Mouse (Mus musculus) kidney, adult 9 months (tissue): ENCODE measurements around the gene Gm11634.
"Not testable (repeated sequence)": the region's sequence is repeated elsewhere in the genome, so short reads cannot be mapped to it uniquely, and the experiment has no call there.

ENCODE experiments used
- DNase-seq: peaks from one replicate; pipeline ENCODE4 v3.0.0; 2022

Gm11634 gene

DNA sequence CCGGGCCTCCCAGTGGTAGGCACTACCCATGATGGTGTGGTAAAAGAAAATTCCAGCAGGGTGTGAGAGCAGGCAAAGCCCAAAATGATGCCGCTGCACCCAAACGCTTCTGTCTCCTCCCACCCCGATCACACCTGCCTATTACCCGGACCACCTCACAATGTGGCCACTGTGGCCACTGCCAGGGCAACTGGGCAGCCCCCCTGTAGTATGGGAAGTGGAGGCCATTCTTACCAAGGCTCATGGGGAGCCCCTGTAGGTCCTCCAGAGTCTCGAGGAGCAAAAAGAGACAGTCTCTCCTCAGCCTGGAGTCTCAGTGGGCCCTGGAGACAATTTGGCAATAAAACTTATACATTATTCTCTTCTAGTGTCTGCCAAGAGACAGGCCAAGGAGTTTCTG, at the start of gene Gm11634:
Gm11634 (minus strand) TSS at position 101 of the 400 bp plus-strand sequence.
- no peak for DNase-seq

DNA sequence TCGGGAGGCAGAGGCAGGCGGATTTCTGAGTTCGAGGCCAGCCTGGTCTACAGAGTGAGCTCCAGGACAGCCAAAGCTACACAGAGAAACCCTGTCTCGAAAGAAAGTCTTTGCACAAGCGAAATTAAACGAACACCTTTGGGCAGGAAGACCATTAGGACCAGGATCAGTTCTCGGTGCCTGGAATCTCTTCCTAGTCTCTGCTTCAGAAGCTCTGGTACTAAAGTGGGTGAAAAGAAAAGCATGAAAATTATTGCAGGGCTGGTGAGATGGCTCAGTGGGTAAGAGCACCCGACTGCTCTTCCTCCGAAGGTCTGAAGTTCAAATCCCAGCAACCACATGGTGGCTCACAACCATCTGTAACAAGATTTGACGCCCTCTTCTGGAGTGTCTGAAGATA, 48.0 kb upstream of the Gm11634 start:
- not testable (repeated sequence) for DNase-seq

DNA sequence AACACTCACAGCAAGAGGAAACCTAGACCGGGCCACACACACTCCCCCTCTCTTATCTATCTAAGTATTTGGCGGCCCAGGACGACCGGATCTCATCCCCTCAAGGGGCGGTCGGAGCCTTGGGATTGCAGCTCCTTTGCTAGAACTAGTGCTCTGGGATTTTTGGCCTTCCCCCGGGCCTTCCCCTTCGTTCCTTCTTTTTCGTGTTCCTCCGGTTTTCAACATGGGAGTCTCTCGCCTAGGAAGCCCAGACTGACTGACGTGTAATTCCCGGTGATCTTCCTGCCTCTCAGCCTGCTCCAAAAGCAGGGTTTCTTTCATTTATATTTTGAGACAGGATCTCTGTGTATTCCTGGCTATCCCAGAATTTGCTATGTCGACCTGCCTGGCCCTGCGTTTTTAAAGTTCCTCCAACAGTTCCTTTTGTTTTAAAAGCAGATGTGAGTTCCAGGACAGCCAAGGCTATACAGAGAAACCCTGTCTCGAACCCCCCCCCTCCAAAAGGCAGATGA, 47.3 kb upstream of the Gm11634 start:
- DNase-seq: not testable (repeated sequence)

DNA sequence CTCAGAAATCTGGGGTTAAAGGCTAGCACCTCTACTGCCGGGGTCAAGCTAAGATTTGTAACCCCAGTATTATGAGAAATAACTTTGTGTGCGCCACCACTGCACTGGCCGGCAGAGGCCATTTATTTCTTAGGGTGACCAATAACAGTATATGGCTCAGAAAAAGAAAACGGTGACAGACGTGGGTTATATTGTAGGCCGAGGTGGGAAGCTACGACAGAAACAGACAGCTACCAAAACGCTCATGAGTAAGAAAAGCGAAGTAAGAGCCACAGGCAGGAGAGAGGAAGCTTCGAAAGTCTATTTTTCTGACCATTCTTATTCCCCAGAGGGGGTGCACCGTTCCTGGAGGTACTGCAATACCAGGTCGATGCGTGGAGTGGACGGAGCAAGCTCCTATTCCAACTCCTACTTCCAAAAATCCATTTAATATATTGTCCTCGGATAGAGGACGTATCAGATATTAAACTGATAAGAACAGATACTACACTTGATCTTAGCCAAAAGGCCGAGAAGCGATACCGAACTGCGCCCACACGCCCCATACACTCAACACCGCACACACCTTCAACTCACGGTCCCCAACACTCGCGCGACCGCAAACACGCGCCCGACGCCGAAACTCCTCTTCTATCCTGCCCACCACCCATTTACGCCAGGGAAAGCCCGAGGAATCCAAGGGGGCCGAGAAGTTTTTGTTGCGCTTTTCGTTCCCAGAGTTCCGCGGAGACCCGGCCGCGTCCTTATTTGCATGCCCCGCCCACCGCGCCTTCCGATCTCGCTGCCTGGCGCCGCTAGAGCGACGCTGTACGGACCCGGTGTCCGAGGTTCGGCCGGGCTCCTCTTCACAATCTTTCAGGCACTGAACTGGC, 46.6 kb upstream of the Gm11634 start:
- peak; percentile 68 for DNase-seq

DNA sequence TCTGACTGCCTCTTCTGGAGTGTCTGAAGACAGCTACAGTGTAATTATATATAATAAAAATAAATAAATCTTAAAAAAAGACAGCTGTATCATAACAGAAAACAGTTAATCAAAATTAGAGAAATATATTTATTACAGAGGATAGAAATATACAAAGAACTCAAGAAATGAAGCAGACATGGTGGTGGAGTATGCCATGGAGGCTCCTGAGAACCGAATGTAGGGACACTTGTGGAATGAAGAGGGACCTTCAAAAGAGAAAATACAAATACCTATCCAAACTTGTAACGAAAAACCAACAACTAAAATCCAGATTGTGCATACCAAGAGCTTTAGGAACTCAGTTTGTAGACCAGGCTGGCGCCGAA, 46.0 kb upstream of the Gm11634 start:
- not testable (repeated sequence) for DNase-seq

DNA sequence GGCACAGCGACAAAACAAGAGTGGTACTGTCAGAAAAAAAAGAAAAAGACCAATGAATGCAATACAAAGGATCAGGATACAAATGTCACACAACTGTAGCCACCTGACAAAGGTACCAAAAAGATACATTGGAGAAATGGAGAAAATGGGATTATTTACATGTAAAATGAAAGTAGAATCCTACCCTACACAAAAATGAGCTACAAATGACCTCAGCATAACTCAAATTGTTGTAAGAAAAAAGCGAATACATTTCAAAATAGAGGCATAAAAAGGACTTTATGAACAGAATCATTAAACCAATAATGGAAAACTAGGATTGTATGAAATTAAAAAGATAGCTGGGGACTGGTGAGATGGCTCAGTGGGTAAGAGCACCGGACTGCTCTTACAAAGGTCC, 45.5 kb upstream of the Gm11634 start:
- no peak for DNase-seq

DNA sequence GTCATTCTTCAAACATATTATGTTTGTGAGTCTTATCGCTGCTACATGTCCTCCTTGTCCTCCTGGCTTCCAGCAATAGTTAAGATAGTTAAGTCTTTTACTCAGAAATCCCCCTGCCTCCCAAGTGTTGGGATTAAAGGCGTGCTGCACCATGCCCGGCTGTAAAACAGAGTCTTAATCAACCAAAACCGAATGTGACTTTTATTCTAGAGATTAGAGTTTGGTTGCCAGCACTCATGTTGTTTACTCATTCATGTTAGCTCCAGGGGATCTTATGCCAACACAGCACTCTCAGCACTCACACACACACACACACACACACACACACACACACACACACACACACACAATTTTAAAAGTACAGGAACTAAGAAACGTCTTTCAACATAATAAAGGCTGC, 43.9 kb upstream of the Gm11634 start:
- no peak for DNase-seq

DNA sequence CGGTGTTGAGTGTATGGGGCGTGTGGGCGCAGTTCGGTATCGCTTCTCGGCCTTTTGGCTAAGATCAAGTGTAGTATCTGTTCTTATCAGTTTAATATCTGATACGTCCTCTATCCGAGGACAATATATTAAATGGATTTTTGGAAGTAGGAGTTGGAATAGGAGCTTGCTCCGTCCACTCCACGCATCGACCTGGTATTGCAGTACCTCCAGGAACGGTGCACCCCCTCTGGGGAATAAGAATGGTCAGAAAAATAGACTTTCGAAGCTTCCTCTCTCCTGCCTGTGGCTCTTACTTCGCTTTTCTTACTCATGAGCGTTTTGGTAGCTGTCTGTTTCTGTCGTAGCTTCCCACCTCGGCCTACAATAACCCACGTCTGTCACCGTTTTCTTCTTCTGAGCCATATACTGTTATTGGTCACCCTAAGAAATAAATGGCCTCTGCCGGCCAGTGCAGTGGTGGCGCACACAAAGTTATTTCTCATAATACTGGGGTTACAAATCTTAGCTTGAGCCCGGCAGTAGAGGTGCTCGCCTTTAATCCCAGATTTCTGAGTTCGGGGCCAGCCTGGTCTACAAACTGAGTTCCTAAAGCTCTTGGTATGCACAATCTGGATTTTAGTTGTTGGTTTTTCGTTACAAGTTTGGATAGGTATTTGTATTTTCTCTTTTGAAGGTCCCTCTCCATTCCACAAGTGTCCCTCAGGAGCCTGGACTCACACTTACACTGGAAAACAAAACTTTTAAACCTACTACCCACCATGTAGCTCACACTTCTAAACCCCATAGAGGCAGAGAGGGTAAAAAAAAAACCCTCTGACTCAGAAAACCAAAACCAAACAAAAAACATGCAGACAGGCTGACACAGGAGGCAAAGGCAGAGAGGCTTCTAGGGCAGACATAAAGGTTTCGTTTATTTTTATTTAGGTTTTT, 42.9 kb upstream of the Gm11634 start:
- DNase-seq: peak; percentile 42

DNA sequence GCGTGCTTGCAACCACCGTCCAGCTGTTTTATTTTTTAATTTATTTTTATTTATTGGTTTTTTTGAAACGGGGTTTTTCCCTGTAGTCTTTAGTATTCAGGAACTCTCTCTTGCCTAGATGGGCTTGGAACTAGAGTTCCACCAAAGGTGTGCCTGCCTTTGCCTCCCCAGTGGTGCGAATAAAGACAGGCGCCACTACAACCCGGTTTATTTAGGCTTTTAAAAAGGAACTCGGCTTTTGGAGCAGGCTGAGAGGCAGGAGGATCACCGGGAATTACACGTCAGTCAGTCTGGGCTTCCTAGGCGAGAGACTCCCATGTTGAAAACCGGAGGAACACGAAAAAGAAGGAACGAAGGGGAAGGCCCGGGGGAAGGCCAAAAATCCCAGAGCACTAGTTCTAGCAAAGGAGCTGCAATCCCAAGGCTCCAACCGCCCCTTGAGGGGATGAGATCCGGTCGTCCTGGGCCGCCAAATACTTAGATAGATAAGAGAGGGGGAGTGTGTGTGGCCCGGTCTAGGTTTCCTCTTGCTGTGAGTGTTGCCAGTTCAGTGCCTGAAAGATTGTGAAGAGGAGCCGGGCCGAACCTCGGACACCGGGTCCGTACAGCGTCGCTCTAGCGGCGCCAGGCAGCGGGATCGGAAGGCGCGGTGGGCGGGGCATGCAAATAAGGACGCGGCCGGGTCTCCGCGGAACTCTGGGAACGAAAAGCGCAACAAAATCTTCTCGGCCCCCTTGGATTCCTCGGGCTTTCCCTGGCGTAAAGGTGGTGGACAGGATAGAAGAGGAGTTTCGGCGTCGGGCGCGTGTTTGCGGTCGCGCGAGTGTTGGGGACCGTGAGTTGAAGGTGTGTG, 42.0 kb upstream of the Gm11634 start:
- peak; percentile 81 for DNase-seq

DNA sequence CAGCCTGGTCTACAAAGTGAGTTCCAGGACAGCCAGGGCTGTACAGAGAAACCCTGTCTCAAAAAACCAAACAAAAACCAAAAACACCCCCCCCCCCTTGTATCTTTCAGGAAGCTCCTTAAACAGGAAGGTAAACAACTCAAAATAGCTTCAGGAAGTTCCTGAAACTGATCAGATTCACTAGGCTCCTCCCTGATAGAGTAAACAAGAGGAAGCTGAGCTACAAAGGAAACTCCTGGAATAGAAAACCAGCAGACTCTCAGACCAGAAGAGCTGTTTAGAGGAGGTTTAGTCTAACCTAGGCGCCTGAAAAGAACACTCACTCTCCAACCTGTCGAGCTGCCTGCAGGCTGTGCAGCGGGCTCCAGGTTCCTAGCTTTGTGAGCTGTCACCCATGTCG, 40.7 kb upstream of the Gm11634 start:
- no peak for DNase-seq

DNA sequence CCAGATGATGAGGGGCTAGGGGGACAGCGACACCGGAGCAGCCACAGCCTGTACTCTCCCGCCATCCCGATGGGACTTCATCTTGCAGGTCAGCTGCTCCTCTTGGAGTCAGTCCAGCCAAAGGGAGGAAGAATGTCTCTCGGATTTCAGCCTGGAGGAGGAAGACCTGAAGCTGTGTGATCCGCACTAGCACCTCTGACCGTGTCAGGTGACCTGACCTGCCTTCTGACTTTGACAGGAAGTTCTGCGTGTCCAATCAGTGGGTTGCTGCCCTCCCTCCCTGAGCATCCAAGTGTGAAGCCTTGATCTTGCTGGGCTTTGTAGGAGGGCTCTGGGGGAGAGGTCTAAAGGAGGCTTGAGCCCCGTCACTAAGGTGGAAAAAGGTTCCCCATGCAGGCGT, 36.6 kb upstream of the Gm11634 start:
- peak; percentile 76 for DNase-seq

DNA sequence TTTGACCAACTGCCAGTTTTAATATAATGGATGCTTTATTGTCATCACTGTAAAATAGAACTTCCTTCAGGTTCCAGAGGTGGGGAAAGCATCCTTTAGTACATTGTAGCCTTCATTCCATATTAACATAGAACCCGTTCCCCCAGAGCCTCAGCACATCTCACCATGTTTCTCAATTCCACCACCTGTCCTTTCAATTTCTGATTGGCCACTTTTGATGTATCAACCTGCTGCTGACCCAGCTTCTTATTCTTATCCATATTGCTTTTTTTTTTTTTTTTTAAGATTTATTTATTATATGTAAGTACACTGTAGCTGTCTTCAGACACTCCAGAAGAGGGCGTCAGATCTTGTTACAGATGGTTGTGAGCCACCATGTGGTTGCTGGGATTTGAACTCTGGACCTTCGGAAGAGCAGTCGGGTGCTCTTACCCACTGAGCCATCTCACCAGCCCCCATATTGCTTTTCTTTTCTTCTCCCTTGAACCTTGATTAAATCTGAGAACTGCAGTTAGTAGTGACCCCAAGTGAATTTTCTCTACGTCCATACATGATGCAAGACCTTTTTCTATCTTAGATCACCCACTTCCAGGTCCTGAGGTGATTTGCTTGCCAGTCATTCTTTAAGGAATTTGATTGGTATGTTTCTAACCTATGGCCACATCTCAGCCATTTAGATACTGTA, 29.8 kb upstream of the Gm11634 start:
- not testable (repeated sequence) for DNase-seq

DNA sequence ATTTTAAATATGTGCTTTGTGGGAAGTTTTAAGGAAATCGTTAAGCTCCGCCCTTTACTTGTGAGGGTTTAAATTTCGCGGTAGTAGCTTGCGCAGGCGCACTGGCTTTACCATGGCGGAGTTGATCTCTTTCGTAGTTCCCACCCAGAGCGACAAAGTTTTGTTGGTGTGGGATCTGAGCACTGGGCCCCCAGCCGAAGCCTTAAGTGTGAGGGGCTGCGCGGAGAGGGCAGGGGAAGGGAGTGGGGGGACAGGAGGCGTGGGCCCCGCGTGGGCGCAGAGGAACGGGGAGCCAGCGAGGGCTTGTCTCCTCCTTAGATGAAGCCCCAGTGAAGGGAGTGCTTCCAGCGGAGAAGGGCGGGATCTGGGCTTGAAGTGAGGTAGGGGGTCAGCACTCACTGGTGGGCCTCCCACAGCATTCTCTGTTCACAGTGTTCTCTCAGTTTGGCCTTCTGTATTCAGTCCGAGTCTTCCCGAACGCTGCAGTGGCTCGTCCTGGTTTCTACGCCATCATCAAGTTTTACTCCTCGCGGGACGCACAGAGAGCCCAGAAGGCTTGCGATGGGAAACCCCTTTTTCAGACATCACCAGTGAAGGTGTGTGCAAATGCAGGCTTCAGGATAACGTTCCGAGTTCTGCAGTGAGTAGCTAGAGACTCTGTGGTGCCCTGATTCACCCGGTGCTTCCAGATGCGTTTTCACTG, 29.0 kb upstream of the Gm11634 start:
- peak; percentile 88 for DNase-seq

DNA sequence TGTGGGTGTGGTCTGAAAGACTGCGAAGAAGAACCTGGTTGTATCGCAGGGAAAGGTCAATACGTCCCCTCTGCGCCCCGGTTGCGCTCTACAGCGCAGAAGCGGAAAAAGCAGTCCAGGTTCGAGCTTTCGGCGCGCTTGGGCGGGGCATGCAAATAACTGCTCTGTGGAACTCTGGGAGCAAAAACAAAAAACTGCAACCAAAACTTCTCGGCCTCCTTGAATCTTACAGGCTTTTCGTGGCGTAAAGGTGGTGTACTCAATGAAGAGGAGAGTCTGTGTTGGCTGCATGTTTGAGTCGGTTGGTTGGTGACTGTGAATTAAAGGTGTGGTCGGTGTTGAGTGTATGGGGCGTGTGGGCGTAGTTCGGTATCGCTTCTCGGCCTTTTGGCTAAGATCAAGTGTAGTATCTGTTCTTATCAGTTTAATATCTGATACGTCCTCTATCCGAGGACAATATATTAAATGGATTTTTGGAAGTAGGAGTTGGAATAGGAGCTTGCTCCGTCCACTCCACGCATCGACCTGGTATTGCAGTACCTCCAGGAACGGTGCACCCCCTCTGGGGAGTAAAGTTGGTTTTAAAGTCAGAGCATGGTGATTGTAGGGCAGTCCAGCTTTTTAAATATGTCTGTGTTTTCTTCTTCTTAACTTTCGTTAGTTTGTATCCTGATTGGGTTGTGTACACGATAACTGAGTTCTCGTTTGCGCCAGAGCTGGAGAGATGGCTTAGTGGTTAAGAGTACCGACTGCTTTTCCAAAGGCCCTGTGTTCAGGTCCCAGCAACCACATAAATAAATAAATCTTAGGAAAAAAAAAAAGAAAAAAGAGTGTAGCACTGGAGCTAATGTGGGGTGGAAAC, 28.2 kb upstream of the Gm11634 start, which contains the start of gene Rdm1:
Rdm1 (plus strand) TSS at position 201 of the 862 bp plus-strand sequence.
- DNase-seq: peak; percentile 90

DNA sequence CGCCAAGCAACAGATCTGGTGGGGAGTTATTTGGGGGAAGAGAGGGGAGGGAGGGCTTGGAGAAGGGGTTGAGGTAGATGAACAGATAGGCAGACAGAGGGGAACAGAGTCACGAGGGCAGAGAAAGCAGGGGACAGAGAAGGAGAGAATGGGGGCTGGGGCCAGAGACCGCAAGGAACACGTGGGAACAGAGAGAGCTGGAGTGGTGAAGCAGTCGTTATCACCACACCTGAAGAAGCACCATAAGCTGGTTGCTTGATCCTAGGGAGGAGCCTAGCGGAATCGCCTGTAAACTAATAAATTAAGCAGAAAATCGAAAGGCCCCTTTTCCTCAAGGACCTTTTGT, 27.6 kb upstream of the Gm11634 start:
- no peak for DNase-seq

DNA sequence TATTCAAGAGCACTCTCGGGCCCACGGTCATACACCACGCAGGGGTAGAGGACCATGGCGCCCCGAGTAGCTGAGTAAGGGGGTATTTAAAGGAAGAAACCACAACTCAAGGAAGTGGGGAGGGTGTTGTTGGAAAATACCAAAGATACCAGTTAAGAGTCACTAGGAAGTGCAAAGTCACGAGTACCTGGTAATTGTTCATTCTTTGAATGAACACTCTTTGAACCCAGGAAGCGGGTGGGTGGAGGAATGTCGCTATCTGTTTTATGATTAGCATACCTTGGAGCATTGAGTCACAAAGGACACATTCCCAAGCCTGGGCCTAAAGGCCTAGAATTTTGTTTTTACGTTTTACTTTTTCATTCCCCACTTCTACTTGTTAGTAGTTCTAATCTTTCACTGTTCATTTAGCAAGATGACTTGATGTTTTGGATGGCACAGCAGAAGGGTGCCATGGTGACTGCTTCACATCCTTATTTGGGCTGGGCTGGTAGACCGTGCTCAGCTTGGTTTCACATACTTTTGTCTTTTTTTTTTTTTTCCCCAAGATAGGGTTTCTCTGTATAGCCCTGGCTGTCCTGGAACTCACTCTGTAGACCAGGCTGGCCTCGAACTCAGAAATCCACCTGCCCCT, 21.1 kb upstream of the Gm11634 start:
- not testable (repeated sequence) for DNase-seq

DNA sequence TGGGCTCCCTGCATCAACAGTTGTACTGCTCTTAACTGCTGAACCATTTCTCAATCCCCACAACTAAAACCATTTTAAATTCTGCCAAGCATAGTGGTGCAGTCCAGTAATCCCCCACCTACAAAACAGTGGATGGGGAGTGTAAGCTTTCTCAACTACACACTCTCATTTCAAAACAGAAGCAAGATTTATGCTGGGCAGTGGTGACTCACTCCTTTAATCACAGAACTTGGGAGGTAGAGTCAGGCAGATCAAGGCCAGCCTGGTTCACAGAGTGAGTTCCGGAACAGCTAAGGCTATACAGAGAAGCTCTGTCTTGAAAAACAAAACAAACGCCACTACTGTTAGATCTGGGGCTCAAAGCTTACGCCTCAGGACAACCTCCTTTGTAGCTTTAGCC, 19.5 kb upstream of the Gm11634 start:
- DNase-seq: no peak

DNA sequence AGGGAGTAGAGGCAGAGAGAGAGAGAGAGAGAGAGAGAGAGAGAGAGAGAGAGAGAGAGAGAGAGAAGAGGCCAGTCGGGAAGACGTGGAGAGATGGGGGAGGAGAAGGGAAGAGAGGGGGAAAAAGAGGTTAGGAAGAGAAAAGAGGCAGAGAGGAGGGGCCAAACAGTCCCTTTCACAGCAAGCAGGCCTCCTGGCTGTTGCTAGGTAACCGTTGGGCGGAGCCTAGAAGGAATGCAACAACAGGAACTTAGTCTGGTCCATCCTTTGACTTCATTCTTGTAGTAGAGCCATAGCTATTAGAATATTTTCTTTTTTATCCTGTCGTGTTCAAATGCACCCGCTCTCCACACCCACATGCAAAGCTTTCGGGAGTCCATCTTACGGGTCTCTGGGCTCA, 18.8 kb upstream of the Gm11634 start:
- DNase-seq: no peak

DNA sequence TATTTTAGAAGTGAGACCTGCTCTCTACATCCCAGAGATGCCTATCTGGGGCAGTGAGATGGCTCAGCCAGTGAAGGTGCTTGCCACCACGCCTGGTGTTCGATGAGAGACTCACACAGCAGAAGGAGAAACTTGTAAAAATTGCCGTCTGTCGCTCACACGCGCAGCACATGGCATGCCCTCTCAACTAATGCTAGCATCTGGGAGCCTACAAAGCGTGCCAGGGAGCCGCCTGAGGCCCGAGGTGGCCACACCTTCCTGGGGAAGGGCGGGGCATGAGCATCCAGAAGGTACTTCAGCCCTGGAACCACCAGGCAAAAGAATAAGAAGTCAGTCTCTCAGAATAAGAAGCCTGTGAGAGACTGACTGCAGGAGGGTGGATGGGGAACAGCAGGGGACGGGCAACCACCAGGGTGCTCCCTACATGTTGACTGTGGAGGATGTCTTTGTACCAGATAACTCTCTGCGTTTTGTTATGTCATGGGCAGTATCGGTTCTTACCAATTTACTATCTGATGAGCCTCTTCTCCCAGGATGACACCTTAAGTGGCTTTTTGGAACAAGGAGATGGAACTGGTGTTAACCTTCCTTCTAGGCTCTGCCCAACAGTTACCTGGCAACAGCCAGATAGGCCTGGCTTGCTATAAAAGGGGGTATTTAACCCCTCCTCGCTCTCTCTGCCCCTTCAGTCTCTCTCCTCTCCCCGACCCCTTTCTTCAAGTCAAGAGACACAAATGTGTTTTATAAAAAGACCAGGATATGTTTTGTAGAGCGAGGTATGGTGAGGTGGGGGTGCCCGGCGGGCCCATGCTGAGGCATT, 18.1 kb upstream of the Gm11634 start:
- DNase-seq: no peak
